Mouse (Mus musculus): ENCODE results near the gene Hnrnpk. TPM values are rescaled to one million over a fixed set of nuclear protein-coding genes. Genes with fewer than 3 reads are reported as not detected.
"Not testable (repeated sequence)": the region's sequence is repeated elsewhere in the genome, so short reads cannot be mapped to it uniquely, and the experiment has no call there.

Gene Hnrnpk
- 1,519 and 1,646 TPM in 2 replicates for polyA plus RNA-seq (2015; fragmentation: Nextera tagmentation; extraction: Ambion mirVana)

DNA sequence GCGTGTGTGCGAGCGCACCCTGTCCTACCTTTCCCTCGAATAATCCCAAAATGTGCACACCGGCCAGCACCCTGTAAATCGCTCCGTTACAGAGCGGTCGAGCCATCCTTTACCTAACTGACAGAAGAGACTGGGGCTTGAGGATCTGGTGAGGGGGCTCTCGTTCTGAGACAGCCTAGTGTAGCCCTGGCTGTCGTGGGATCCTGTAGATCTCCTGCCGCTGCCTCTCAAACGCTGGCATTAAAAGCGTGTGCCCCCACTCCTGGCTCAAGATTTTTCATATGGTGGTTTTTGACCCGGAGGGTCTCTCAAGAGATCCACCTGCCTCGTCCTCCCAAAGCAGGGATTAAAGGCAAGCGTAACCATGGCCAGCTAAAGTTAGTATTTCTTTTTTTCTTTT lies at the start of gene Hnrnpk:
Hnrnpk (minus strand) TSS at position 101 of the 400 bp plus-strand sequence.
- Histone ChIP-seq H3K27ac (ENCODE audit: low read length) (peak within 1 kb of the TSS; percentile 99), H3K4me2 (ENCODE audit: low read depth, low read length) (peak within 1 kb of the TSS; percentile 56), H3K4me3 (ENCODE audit: low read length) (peak within 1 kb of the TSS; percentile 97), H3K9ac (ENCODE audit: low read length) (peak within 1 kb of the TSS; percentile 100)
- H3K36me3 ChIP-seq (ENCODE audit: control insufficient read depth, insufficient read depth, low read length); H3K4me1 ChIP-seq (replicated peaks; ENCODE audit: control insufficient read depth, insufficient read depth, low read length); H3K9me3 ChIP-seq (ENCODE audit: control insufficient read depth, low read length); H3K27me3 ChIP-seq (ENCODE audit: control insufficient read depth, insufficient read depth, low read depth, low read length); ATAC-seq (ENCODE audit: low read depth): not testable (repeated sequence)
- 6% methylated on average over 16 of the region's 17 CpGs for WGBS

GRCm38 (mm10) chr13:58452246-58452645 lies 49.1 kb upstream of the Hnrnpk start:
- H3K4me2 ChIP-seq (ENCODE audit: low read depth, low read length) = no peak overlapping the region
- no peak overlapping the region for H3K4me3 ChIP-seq (ENCODE audit: low read length)
- WGBS = 68% methylated on average over 4 of the region's 4 CpGs
- H3K9ac ChIP-seq (ENCODE audit: low read length) = no peak overlapping the region
- H3K27ac ChIP-seq (ENCODE audit: low read length) = no peak overlapping the region
- H3K36me3 ChIP-seq (ENCODE audit: control insufficient read depth, insufficient read depth, low read length) = no peaks in the 10 kb centered on the region
- no peaks in the 10 kb centered on the region for H3K9me3 ChIP-seq (ENCODE audit: control insufficient read depth, low read length)
- ATAC-seq (ENCODE audit: low read depth) = no peak
- H3K4me1 ChIP-seq (replicated peaks; ENCODE audit: control insufficient read depth, insufficient read depth, low read length) = peaks cover 4% of the 10 kb centered on the region; the same call in 1 of the 2 replicates
- peaks cover 11% of the 10 kb centered on the region for H3K27me3 ChIP-seq (ENCODE audit: control insufficient read depth, insufficient read depth, low read depth, low read length)

- Histone ChIP-seq H3K27me3 (ENCODE audit: control insufficient read depth, insufficient read depth, low read depth, low read length) (peaks cover 11% of the 10 kb centered on the region), H3K9me3 (ENCODE audit: control insufficient read depth, low read length) (no peaks in the 10 kb centered on the region), H3K27ac (ENCODE audit: low read length) (no peak overlapping the region), H3K36me3 (ENCODE audit: control insufficient read depth, insufficient read depth, low read length) (no peaks in the 10 kb centered on the region), H3K4me1 (replicated peaks; ENCODE audit: control insufficient read depth, insufficient read depth, low read length) (peaks cover 4% of the 10 kb centered on the region; the same call in 1 of the 2 replicates), H3K4me2 (ENCODE audit: low read depth, low read length) (no peak overlapping the region), H3K4me3 (ENCODE audit: low read length) (no peak overlapping the region), H3K9ac (ENCODE audit: low read length) (no peak overlapping the region)
- no peak for ATAC-seq (ENCODE audit: low read depth)
- 74% methylated on average over 22 of the region's 22 CpGs for WGBS
These were observed 47.5 kb upstream of the Hnrnpk start for GRCm38 (mm10) chr13:58450459-58451182.

GRCm38 (mm10) chr13:58446541-58446940 lies 43.4 kb upstream of the Hnrnpk start:
- Histone ChIP-seq H3K27ac (ENCODE audit: low read length) (no peak overlapping the region), H3K9ac (ENCODE audit: low read length) (no peak overlapping the region), H3K9me3 (ENCODE audit: control insufficient read depth, low read length) (no peaks in the 10 kb centered on the region), H3K36me3 (ENCODE audit: control insufficient read depth, insufficient read depth, low read length) (no peaks in the 10 kb centered on the region), H3K4me3 (ENCODE audit: low read length) (no peak overlapping the region), H3K27me3 (ENCODE audit: control insufficient read depth, insufficient read depth, low read depth, low read length) (no peaks in the 10 kb centered on the region; the same call in 1 of the 2 replicates), H3K4me1 (replicated peaks; ENCODE audit: control insufficient read depth, insufficient read depth, low read length) (no peaks in the 10 kb centered on the region; the same call in 1 of the 2 replicates), H3K4me2 (ENCODE audit: low read depth, low read length) (no peak overlapping the region)
- WGBS = 69% methylated on average over 2 of the region's 2 CpGs
- no peak for ATAC-seq (ENCODE audit: low read depth)

- no peak for ATAC-seq (ENCODE audit: low read depth)
- WGBS = 32% methylated on average over 7 of the region's 7 CpGs
- no peaks in the 10 kb centered on the region; the same call in 1 of the 2 replicates for H3K4me1 ChIP-seq (replicated peaks; ENCODE audit: control insufficient read depth, insufficient read depth, low read length)
- no peaks in the 10 kb centered on the region; the same call in 1 of the 2 replicates for H3K27me3 ChIP-seq (ENCODE audit: control insufficient read depth, insufficient read depth, low read depth, low read length)
- no peaks in the 10 kb centered on the region for H3K36me3 ChIP-seq (ENCODE audit: control insufficient read depth, insufficient read depth, low read length)
- no peak overlapping the region for H3K4me3 ChIP-seq (ENCODE audit: low read length)
- no peak overlapping the region for H3K27ac ChIP-seq (ENCODE audit: low read length)
- no peaks in the 10 kb centered on the region for H3K9me3 ChIP-seq (ENCODE audit: control insufficient read depth, low read length)
- H3K4me2 ChIP-seq (ENCODE audit: low read depth, low read length) = no peak overlapping the region
- no peak overlapping the region for H3K9ac ChIP-seq (ENCODE audit: low read length)
These were observed 40.6 kb upstream of the Hnrnpk start for GRCm38 (mm10) chr13:58443787-58444186.

DNA sequence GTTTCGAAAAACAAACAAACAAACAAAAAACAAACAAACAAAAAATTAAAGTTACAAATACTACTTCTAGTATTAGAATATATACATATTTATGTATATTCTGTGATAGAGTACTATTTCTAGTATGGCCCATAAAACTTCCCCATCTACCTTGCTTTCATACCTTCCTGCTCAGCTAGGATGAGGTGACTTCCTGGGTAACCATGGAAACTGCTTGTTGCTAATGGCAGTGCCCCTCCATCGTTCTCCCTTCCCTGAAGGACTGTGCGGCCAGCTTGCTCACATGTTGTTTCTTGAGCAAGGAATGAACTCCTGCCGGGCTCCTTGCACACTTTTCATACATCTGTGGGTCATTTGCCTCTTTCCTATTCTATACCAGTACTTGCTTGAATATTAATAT lies 40.2 kb upstream of the Hnrnpk start:
- Histone ChIP-seq H3K4me2 (ENCODE audit: low read depth, low read length) (no peak overlapping the region), H3K27ac (ENCODE audit: low read length) (no peak overlapping the region), H3K36me3 (ENCODE audit: control insufficient read depth, insufficient read depth, low read length) (no peaks in the 10 kb centered on the region), H3K9ac (ENCODE audit: low read length) (no peak overlapping the region), H3K4me3 (ENCODE audit: low read length) (no peak overlapping the region), H3K4me1 (replicated peaks; ENCODE audit: control insufficient read depth, insufficient read depth, low read length) (no peaks in the 10 kb centered on the region; the same call in 1 of the 2 replicates), H3K27me3 (ENCODE audit: control insufficient read depth, insufficient read depth, low read depth, low read length) (no peaks in the 10 kb centered on the region; the same call in 1 of the 2 replicates), H3K9me3 (ENCODE audit: control insufficient read depth, low read length) (no peaks in the 10 kb centered on the region)
- ATAC-seq (ENCODE audit: low read depth) = no peak
- WGBS = 58% methylated on average over 4 of the region's 4 CpGs

DNA sequence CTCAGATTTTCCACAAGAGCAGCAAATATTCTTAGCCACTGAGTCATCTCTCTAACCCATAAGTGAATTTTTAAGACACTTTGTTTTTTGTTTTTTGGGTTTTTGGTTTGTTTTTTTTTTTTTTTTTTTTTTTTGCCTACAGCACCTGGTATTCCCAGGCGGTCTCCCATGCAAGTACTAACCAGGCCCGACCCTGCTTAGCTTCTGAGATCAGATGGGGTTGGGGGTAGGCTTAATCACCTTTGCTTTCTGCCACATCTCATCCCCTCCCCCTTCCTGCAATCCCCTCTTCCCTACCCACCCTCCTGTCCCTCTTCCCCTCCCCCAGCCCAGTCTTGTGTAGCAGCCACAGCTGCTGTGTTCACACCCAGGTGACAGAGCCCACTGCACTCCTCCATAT lies 36.6 kb upstream of the Hnrnpk start:
- Histone ChIP-seq H3K4me3 (ENCODE audit: low read length) (no peak overlapping the region), H3K9me3 (ENCODE audit: control insufficient read depth, low read length) (no peaks in the 10 kb centered on the region), H3K9ac (ENCODE audit: low read length) (no peak overlapping the region), H3K4me1 (replicated peaks; ENCODE audit: control insufficient read depth, insufficient read depth, low read length) (no peaks in the 10 kb centered on the region; the same call in 1 of the 2 replicates), H3K36me3 (ENCODE audit: control insufficient read depth, insufficient read depth, low read length) (no peaks in the 10 kb centered on the region), H3K4me2 (ENCODE audit: low read depth, low read length) (no peak overlapping the region), H3K27ac (ENCODE audit: low read length) (no peak overlapping the region), H3K27me3 (ENCODE audit: control insufficient read depth, insufficient read depth, low read depth, low read length) (no peaks in the 10 kb centered on the region; the same call in 1 of the 2 replicates)
- no peak for ATAC-seq (ENCODE audit: low read depth)
- 56% methylated on average over 2 of the region's 2 CpGs for WGBS

GRCm38 (mm10) chr13:58423061-58423660 lies 20.0 kb upstream of the Hnrnpk start:
- peaks cover 6% of the 10 kb centered on the region for H3K4me1 ChIP-seq (replicated peaks; ENCODE audit: control insufficient read depth, insufficient read depth, low read length)
- H3K27me3 ChIP-seq (ENCODE audit: control insufficient read depth, insufficient read depth, low read depth, low read length) = no peaks in the 10 kb centered on the region
- peak overlapping the region; percentile 58 for H3K27ac ChIP-seq (ENCODE audit: low read length)
- H3K9ac ChIP-seq (ENCODE audit: low read length) = no peak overlapping the region
- no peaks in the 10 kb centered on the region for H3K9me3 ChIP-seq (ENCODE audit: control insufficient read depth, low read length)
- no peaks in the 10 kb centered on the region for H3K36me3 ChIP-seq (ENCODE audit: control insufficient read depth, insufficient read depth, low read length)
- ATAC-seq (ENCODE audit: low read depth) = peak; percentile 90
- 21% methylated on average over 10 of the region's 10 CpGs for WGBS
- H3K4me2 ChIP-seq (ENCODE audit: low read depth, low read length) = 0 out of 2 replicates have a peak overlapping the region, but pooled peaks have one; percentile 9
- no peak overlapping the region for H3K4me3 ChIP-seq (ENCODE audit: low read length)

DNA sequence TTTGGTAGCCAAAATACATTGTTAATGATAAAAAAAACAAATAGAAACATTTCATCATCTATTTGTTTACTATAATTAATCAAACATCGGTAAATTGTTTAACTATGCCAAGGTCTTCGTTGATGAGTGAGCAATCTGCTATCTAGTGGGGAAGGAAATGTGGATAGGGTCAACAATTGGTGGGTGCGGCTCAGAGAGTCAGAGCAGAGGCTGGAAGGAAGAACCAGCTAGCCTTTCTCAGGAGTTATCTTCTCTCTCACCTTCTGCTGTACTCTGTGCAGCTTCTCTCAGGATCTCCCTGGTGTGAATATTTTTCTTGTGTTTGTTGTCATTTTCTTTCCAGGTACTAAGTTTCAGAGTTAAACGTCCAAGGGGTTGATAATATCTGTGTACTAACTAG lies 19.1 kb upstream of the Hnrnpk start:
- no peak overlapping the region for H3K9ac ChIP-seq (ENCODE audit: low read length)
- no peaks in the 10 kb centered on the region for H3K27me3 ChIP-seq (ENCODE audit: control insufficient read depth, insufficient read depth, low read depth, low read length)
- no peak for ATAC-seq (ENCODE audit: low read depth)
- no peak overlapping the region for H3K27ac ChIP-seq (ENCODE audit: low read length)
- WGBS = 55% methylated on average over 4 of the region's 4 CpGs
- H3K4me3 ChIP-seq (ENCODE audit: low read length) = no peak overlapping the region
- no peaks in the 10 kb centered on the region for H3K36me3 ChIP-seq (ENCODE audit: control insufficient read depth, insufficient read depth, low read length)
- peaks cover 6% of the 10 kb centered on the region for H3K4me1 ChIP-seq (replicated peaks; ENCODE audit: control insufficient read depth, insufficient read depth, low read length)
- no peaks in the 10 kb centered on the region for H3K9me3 ChIP-seq (ENCODE audit: control insufficient read depth, low read length)
- H3K4me2 ChIP-seq (ENCODE audit: low read depth, low read length) = no peak overlapping the region
